Mouse (Mus musculus): Measurements from ENCODE around the gene Dmc1.

- no peak for TF ChIP-seq CTCF (IDR thresholded peaks at IDR 0.05; ENCODE audit: insufficient read depth, low read depth, low read length)
- TF ChIP-seq POLR2A (IDR thresholded peaks at IDR 0.05; ENCODE audit: insufficient read depth, low read depth, low read length), result peak; percentile 78
These were observed 58.3 kb downstream of the Dmc1 start, which contains the start of gene Ddx17 for GRCm38 (mm10) chr15:79546410-79547288.
